Mouse (Mus musculus) urinary bladder, postnatal 4 days (tissue): ENCODE results near the gene Bpgm.

Source experiments
- DNase-seq, 2 experiments: peaks; one replicate each; pipeline ENCODE4 v3.0.0; 2021 to 2022; ENCODE audit warnings: low spot score in 2 of 2

Bpgm gene

GRCm38 (mm10) chr6:34475974-34476794 is at the start of gene Bpgm:
Gene Bpgm (plus strand): TSS chr6:34476207.
- DNase-seq: peak; percentile 97 to 98

GRCm38 (mm10) chr6:34439006-34439405 is 37.0 kb upstream of the Bpgm start:
- no peak for DNase-seq

GRCm38 (mm10) chr6:34441556-34442257 is 34.3 kb upstream of the Bpgm start:
- no peak for DNase-seq

DNA sequence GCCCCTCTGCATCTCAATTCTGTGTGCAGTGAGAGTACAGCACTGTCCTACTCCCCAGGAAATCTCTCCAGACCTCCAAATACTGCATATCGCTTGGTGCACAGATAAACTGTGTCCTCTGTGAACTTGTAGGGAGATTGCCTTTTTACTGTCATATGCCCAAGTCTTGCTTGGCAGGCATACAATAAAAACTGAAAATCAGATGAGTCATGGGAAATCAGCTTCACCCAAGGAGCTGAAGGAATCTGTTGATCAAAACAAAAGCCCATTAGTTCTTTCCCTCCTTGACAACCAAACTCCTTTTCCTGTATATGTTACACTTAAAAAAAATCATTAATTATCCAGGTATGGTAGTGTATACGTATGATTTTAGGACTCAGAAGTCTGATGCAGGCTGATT is 32.2 kb upstream of the Bpgm start:
- no peak for DNase-seq

DNA sequence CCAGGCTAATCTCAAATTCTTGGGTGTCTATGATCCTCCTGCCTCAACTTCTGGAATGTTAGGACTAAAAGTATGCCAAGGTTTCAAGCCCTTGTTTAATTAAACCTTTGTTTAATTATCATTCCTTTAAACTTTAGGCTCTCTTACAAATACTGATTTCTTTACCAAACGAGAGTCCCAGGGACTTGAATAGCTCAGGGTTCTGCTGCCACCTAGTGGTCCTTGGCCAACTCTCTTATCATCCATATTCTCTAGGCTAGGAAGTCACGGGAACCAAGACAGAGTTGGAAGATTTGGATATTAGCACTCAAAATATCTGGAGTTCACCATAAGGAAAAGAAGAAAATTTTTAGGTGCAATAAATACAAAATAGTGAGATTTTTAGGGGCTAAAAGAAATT is 28.0 kb upstream of the Bpgm start:
- DNase-seq: peak; percentile 33 to 74

DNA sequence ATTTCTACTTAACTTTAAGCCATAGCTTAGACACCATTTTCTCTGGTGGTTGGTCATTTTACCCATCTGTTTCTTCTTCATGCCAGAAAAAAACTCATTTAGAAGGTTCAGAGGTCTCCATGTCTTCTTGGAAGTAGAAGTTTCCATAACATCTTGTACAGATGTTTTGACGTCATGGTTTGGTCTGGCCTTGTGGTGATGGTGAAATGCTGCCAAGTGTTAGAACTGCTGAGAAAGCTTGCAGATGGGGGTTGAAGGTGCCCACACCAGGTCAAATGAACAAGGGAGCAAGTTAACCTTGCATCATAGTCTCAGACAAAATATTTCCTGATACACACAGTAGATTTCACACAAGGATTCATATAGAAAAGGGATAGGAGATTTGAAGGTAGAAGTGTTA is 27.3 kb upstream of the Bpgm start:
- no peak for DNase-seq

DNA sequence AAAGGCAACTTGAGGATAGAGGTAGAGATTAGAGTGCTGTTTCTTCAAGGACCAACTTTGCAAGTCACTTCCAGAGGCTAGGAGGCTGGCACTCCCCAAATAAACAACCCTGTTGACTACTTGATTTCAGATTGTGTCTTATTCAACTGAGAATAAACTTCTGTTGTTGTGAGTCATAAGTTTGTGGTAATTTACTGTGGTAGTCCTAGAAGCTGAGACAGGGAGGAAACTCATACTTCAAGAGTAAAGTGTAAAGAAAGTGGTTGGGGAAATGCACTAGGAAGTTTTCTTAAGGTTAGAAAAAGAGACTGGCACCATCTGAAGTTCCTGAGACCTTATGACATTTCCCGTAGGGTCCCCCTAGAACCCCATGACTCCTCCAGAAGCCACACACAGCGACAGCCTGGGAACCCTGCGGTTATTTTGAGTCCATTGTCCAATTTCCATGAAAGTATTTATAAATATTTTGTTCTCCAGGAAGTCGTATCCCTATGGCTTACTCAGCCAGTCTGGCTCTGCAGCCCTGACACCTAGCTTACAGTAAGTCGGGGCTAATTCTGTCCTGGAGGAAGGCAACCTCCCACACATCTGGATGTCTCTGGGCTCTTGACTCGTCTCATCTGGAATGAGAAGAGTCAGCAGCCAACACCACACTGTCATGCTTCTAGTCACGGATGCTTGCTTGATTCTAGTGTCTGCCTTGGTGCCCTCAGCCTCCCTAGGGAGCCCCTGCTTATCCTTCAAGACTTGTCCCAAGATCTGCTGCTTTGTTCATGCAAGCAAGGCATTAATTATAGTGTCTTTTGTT is 22.8 kb upstream of the Bpgm start:
- no peak for DNase-seq

- no peak for DNase-seq
Observed at GRCm38 (mm10) chr6:34459456-34459855, 16.6 kb upstream of the Bpgm start.

DNA sequence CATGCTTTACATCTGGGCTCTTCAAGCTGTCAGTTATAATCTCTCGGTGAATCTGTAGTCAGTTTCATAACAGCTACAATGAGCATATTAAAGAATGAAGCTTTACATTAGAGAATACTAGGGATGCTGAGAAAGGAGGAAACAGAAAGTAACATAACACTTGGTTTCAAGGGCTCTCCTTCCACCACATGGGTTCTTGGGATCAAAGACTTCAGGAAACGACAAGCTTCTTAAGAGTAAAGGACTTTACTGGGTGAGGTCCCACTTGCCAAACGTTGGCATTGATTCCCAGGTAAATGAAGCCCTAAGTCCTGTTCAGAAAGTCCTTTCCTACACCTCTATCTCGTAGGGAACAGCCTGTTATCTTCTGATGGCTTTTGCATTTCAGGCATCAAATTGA is 15.4 kb upstream of the Bpgm start:
- no peak for DNase-seq

DNA sequence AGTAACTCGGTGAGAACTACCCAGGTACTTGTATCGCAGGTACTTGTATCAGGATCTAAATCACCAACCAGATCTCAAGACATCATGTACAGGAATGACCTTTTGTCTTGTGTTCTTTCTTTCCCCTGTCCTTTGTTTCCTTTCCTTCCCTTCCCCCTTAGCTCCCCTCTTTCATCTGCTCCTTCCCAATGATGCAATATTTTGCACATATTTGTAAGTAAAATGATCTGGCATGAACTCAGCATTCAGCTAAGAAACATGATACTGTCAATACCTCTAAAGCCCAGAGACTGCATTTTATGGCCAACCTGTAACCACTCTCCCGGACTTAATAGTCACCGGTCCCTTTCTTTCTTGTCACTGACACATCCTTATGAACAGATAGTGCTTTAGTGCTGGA is 12.4 kb upstream of the Bpgm start:
- DNase-seq: no peak

DNA sequence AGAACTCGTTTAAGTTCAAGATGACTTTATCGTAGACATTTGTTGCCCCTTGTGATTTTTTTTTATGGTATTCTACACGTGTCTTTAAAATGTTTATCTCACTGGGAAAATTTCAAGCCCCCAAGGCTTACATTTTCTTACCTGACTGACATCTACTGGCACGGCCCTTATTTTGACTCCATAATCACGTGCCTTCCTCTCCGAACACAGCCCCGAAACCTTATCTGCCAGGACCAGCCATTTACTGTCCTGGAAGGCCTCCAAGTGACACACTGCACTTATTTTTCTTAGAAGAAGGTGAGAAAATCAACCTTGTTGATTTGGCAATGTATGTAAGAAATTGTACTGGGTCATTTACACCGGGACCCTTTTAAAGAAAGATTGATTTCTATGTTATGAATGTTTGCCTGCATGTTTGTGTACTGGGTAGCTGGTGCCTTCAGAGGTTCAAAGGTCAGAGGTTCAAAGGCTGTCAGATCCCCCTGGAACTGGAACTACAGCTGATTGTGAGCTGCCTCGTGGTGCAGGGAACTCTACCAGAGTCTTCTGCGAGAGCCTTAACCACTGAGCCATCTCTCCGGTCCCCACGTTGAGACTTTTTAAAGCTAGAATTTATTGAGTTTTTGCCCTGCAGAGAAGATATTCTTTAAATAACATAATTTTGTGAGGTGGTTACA is 4.4 kb upstream of the Bpgm start:
- no peak for DNase-seq

- DNase-seq: no peak
Observed at GRCm38 (mm10) chr6:34473346-34473745, 2.7 kb upstream of the Bpgm start.

DNA sequence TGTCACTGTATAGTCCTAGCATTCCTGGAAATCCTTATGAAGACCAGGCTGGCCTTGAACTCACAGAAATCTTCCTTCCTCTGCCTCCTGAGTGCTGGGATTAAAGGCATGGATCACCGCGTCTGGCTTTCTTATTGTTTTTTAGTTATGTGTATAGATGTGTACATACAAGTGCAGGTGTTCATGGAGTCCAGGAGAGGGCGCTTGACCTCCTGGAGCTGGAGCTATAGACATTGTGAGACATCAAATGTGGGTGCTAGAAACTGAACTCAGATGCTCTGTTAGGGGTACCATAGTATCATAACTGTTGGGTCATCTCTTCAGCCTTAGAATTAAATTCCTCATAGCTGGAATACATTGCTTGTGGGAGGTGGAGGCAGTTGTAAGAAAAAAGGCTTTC is 2.0 kb upstream of the Bpgm start:
- DNase-seq: peak in 1 of 2 experiments; percentile 5

GRCm38 (mm10) chr6:34475391-34475790 is 616 bp upstream of the Bpgm start:
- no peak for DNase-seq

- no peak for DNase-seq
Observed at GRCm38 (mm10) chr6:34478036-34478435, 2.0 kb downstream of the Bpgm start.

DNA sequence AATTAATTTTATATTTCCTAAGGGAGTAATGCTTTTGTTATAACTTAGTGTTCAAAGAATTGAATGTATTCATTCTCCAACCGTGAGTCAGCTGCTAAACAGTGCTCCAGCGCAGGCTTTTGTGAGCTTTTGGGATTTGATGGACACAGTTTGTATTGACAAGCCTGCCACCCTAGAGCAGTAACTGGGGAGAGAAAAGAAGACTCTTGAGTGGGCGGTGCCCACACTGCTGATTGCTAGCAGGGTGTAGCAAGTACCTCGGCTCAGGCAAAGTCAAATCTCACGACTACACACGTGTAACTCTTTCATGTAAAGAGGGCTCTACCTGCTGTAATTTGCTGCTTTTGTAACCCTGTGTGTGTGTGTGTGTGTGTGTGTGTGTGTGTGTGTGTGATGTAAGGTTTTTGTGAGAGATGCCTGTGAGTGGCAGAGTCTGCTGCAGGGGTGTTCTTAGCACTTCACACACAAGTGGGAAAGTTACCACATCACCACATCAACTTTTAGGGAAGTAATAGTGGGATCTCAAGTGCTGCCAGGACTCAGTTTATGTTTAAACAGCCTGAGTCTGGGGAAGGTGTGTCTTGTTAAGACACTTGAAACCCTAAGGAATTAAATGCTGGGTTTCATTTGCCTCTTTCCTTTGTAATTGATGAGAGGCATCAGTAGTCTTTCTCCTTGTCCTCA is 2.8 kb downstream of the Bpgm start:
- DNase-seq: no peak

- DNase-seq: no peak
Observed at GRCm38 (mm10) chr6:34479531-34479930, 3.5 kb downstream of the Bpgm start.

GRCm38 (mm10) chr6:34480749-34481148 is 4.7 kb downstream of the Bpgm start:
- DNase-seq: no peak

GRCm38 (mm10) chr6:34481349-34481748 is 5.3 kb downstream of the Bpgm start:
- DNase-seq: no peak

- DNase-seq: no peak
Observed at GRCm38 (mm10) chr6:34482842-34483241, 6.8 kb downstream of the Bpgm start.

DNA sequence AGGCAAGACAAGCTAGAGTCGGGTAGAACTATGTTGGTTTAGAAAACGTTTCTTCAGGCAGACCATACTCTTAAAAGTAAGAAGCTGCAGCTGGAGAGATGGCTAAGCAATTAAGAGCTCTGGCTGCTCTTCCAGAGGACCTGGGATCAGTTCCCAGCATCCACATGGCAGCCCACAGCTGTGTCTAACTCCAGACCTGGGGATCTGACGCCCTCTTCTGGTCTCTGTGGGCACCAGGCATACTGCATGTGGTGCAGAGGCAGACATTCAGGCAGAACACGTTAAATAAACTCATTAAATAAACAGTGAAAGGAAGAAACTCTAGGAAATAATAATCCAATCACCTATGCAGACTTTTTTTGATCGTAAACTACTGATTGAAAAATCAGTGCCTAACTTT is 7.4 kb downstream of the Bpgm start:
- no peak for DNase-seq
